Mouse (Mus musculus) cerebellum, postnatal 25 days (tissue): ENCODE measurements around the gene Ddx42.

Experiments
- DNase-seq, 2 experiments: peaks; one replicate each; pipeline ENCODE4 v3.0.0; 2021; ENCODE audit warnings: mixed read lengths in 2 of 2

The Ddx42 gene

DNA sequence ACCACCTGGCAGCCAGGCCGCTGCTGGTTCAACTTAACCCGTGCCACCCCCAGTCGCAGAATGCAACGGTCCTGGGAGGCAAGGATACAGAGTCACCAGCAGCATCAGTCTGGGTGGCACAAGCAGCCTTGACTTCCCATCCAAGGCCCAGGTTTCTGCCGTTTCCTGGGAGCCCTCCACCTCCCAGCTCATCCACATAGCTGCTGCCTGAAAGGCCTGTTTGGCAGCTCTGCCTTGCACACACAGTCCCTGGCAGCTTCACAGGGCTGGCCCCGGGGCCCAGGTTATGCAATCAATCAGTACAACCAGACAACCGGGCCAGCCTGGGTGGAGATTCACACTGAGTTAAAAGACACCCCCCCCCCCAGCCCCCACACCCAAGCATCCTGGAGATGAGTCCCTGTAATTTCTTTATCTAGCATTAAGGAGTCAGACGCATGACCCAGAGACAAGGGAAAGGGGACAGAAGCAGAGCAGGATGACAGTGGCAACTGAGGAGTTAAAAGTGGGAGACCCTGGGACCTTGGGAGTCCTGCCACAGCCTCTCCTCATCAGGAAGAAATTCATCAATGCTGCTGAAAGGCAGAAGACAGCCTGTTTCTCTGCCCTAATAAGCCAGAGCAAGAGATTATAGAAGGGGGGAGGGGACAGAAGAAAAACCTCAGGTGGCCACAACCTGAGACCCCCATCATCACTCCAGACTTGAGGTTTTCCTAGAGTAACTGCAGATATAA, 51.8 kb downstream of the Ddx42 start:
- DNase-seq = peak; percentile 91 to 94

DNA sequence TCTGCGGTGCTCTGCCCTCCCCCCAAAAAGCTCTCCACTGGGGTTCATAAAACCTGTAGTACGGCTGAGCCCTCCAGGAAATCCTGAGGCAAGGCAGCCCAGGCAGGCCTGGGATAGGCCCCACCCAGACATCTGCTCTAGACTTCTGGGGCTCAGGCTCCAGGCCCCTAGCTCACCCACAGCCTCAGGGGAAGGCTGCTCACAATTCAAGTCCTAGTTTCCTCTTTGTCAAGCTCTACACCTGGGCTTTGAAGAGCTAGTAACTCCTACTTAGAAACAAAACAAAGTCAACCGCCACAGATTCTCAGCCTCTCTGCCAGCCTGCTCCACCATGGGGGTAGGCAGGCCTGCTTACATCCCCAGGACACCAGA, 52.3 kb downstream of the Ddx42 start:
- peak; percentile 69 to 73 for DNase-seq

DNA sequence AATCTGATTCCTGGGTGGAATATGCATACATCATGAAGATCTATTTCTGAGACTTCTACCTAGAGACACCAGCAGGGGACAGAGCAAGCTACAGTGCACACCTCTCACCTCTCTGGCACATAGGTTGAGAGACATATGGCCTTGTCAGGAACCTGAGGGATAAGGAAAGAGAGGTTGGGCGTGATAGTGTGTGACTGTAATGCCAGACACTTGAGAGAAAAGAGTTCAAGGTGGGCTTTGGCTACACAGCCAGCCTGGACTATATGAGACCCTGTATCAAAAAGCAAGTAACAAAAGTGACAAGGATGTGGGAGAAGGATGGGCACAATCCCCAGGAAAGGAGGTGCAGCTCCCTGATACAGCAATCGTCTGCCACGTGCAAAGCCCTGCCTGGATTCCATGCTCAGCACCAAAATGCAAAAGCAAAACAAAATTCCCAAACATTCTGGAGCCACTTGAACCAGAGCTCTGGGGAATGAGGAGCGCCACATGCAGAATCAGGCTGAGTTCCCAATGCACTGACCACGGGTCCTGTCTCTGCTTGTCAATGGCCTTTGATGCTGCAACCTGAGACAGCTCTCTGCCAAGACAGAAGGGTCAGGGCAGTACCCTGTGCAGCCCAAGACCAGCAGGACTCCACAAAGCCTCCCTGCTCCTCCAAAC, 54.5 kb downstream of the Ddx42 start:
- DNase-seq = peak; percentile 62 to 71

- no peak for DNase-seq
Observed at GRCm38 (mm10) chr11:106271794-106272643, 55.3 kb downstream of the Ddx42 start.

DNA sequence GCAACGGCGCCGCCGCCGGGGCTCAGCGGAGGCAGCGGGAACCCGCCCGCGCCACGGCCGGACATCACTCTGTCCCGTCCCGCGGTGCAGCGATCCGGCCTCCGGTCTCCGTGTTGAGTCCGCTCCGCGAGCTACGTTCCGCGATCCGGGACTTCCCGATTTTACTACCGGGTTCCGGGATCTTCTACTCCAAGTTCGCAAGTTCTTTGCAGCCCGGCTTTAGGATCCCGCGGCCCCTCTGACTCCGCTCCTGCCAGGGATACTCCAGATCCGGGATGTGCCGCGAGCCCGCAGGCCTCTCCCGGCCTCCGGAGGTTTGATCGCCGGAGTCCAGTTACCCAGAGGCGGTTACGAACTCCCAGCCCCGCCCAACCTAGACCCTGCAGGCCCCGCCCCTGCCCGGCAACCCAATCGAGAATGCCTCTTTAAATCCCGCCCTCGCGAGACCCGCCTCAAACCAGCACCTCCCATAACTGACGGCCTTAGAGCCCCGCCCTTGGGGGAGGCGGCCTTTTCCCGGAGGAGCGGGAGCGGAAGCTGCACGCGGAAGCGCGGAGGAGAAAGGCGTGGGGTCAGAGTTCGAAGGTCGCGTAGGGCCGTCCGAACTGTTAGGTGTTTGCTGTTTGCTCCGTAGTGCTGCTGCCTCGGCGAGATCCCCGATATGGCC, 56.1 kb downstream of the Ddx42 start, which contains the start of gene Smarcd2:
Smarcd2 (minus strand) TSS at position 329 of the 667 bp plus-strand sequence.
- DNase-seq = peak; percentile 99

GRCm38 (mm10) chr11:106273311-106273684, 56.6 kb downstream of the Ddx42 start:
- no peak for DNase-seq

DNA sequence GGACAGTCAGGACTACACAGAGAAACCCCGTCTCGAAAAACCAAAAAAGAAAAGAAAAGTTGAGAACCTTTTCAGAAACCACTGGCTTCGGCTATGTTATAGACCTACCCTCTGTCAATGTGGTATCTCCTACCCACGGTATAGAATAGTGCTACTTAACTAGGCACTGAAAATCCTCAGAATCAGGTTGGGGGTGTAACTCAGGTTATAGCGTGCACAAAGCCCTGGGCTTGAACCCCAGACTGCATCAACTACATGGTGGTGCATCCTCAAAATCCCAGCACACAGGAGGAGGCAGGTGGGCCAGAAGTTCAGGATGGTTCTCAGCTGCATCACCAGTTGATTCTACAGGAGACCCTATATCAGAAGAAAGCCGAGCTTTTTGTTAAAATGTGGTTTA, 57.1 kb downstream of the Ddx42 start:
- DNase-seq = no peak

- no peak for DNase-seq
Observed at GRCm38 (mm10) chr11:106274374-106274773, 57.6 kb downstream of the Ddx42 start.

DNA sequence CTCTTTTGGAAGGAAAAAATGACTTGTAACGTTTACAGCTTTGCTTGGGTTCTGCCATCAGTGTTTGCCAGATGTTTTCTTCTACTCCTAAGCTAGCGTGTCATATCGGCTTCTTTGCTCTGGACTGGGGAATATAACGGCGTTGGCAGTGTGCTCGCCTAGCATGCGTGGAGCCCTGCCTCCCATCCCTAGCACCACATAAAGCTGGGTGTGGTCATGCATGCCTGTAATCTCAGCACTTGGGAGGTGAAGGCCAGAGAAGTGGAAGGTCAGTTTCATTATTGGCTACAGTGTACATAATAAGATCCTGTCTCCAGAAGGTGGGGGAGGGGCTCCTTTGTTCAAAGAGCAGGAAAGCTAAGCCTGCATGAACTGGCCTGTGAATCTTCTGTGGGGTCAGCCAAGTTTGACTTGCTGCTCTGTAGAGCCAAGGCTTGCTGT, 58.3 kb downstream of the Ddx42 start:
- peak in 1 of 2 experiments; percentile 25 for DNase-seq

- peak; percentile 96 to 97 for DNase-seq
Observed at GRCm38 (mm10) chr11:106276454-106276853, 59.7 kb downstream of the Ddx42 start, which contains the start of gene Tcam1. Tcam1 (plus strand) TSS chr11:106276672.

DNA sequence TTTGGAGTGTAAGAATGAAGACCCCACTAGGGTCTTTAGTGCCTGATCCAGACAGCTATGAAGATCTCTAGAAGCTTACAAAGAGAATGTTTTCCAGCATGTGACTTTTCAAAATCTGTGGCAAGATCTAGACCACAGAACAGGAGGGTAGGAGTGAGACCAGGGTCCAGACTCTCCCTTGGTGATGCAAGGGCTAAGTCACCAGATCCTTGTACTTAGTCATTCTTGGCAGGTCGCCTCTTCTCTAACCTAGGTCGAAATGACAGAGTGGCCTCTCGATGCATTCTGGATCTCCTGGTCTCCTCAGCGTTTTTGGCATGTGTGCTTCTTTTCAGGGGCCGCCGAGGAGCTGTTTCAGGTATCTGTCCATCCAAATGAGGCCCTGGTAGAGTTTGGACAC, 65.7 kb downstream of the Ddx42 start:
- DNase-seq = peak in 1 of 2 experiments; percentile 22

DNA sequence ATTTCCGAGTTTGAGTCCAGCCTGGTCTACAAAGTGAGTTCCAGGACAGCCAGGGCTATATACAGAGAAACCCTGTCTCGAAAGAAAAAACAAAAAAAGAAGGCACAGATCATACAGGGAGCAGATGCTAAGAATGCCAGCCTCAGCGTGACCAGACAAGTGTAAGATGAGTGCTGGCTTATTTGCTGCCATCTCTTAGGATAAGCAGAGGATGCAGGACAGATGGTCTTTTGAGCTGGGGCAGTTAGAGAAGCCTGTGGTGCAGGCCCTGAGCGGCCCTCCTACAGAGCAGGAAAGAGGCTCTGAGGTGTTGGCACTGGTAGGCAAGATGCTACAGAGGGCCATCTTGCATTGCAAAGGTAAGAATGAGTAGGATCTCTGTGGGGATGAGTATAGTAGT, 66.6 kb downstream of the Ddx42 start:
- peak; percentile 57 to 65 for DNase-seq

DNA sequence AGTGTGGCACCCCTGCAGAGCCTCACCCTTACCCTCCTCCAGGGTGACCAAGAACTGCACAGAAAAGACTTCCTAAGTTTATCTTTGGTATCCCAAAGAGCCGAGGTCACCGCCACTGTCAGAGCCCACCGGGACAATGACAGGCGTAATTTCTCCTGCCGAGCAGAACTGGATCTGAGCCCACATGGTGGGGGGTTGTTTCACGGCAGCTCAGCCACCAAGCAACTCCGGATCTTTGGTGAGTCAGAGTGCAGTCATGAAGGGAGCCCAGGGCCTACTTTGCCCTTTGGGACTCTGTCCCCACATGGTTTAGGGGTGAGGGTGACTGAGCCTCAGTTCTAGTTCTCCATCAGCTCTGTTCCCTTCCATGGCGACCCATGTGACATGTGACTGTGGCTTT, 67.4 kb downstream of the Ddx42 start:
- DNase-seq = peak in 1 of 2 experiments; percentile 38

- peak; percentile 55 to 57 for DNase-seq
Observed at GRCm38 (mm10) chr11:106286206-106286605, 69.5 kb downstream of the Ddx42 start.

GRCm38 (mm10) chr11:106286987-106287386, 70.3 kb downstream of the Ddx42 start:
- peak; percentile 86 for DNase-seq

DNA sequence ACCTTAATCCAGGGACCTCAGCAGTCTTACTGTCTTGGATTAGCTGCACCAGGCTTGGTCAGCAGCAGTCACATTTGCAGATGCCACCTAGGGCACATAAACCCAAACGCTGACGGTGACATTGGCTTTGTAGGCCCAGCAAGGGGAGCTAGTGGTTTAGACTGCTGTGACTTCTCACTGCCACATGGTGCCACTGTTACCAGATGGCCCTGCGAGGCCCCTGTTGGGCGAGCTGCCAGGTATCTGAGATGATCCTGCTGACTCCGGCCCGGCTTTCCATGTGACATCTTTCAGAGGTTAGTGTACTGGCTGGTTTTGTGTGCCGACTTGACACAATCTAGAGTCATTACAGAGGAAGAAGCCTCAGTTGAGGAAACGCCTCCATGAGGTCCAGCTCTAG, 72.6 kb downstream of the Ddx42 start:
- DNase-seq = peak; percentile 94 to 96

DNA sequence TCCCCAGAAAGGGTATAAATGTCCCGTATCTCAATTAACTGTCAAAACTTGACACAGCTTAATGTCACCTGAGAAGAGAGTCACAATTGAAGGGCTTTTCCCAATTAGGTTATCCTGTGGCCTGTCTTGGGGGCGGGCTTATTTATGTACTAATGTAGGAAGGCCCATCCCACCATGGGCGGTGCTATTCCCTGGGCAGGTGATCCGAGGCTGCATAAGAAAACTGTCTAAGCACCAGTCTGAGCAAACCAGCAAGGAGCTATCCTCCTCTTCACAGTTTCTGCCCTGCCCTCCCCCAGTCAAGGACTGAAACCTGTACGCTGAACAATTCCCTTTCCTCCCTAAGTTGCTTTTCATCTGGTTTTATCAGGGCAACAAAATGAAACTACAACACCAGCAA, 73.7 kb downstream of the Ddx42 start:
- no peak for DNase-seq

DNA sequence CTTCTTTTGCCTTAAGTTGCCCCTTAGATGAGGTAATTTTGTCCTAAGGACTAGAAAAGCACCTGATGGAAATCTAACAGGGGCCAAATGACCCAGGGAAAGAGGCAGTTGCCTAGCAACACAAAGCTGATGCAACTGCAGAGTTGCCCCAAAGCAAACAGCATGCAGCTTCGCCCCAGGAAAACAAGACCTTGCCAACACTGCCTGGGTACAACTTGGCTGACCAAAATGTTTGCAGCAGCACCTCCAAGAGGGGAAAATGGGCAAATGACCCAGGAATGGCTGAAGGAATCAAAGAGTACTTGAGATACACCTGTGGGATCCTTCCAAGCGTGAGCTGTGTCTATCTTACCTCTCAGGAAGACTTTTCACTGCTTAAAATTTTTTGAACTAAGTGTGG, 75.1 kb downstream of the Ddx42 start:
- peak; percentile 82 to 89 for DNase-seq
